Mouse (Mus musculus): ENCODE data around the gene Mchr1. TPM values are rescaled to one million over a fixed set of nuclear protein-coding genes. Genes with fewer than 3 reads are reported as not detected.

Gene Mchr1
- not detected for total RNA-seq (2023)

DNA sequence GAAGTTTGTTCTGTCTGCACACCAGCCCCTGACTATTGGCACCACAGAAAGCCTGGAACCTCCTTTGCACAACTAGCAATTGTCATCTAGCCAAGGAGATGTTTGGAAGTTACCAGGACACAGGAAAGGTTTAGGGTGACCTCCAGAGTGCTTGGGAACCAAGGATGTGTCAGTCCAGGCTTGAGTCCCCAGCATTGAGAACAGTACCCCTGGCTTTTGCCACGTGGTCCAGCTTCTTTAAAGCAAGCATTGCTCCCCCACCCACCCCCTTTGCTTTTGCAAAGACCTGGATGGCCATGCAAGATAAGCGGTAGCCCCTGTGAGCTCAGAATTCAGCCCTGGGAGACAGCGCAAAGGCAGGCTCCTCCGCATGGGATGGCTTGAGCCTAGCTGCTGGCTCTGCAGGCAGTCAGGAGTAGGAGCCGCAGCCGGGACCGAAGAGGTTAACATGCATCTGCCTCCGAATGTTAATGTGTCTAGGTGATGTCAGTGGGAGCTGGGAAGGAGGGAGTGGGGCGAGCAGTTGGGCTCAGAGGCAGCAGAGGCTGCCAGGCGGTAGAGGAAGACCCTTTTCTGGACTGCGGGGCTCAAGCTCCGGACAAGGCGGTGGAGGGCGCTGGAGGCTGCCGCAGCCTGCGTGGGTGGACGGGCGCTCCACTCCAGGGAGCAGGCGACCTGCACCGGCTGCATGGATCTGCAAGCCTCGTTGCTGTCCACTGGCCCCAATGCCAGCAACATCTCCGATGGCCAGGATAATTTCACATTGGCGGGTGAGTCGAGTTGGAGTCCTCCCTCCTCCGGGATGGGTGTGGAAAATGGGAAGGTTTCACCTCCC lies at the start of gene Mchr1:
Mchr1 (plus strand) TSS at position 414 of the 835 bp plus-strand sequence.

DNA sequence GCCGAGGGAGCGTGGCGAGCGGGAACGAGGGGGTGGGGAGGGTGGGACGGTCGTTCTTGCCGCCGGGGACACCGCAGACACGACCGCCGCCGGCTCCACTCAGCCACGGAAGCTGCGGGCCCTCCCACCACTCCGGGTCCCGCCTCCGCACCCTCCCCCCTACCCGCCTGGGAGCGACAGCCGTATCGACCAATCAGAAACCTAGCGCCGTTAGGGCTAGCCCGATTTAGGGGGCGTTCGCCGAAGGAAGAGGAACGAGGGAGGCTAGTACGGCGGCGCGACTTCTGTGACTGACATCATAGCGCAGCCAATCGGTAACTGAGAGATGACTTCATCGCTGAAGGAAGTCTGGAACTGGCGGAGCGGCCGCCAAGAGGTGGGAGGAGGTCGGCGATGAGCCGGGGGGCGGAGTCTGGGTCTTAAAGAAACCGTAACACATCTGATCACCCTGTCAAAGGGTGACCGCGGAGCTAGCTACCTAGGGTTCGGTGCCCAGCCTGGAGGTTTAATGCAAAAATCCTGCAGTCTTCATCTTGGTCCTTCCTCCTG lies 44.6 kb upstream of the Mchr1 start, which contains the start of gene Mrtfa:
Mrtfa (minus strand) TSS at position 128 of the 549 bp plus-strand sequence.

Other genes starting within 250 kb of the Mchr1 start
- 100 to 1,000 TPM; 178 to 194 TPM for gene Mrtfa, start 44.7 kb upstream of the Mchr1 start, total RNA-seq (2023)
- 10 to 100 TPM; 32.9 to 33.0 TPM for gene Slc25a17, start 125.3 kb downstream of the Mchr1 start, total RNA-seq (2023)
- 10 to 100 TPM; 86.6 to 93.7 TPM for gene St13, start 164.6 kb downstream of the Mchr1 start, total RNA-seq (2023)
- gene Xpnpep3, start 164.6 kb downstream of the Mchr1 start, total RNA-seq (2023): 10 to 100 TPM; 12.3 to 13.3 TPM
- not detected for gene Dnajb7, start 172.8 kb downstream of the Mchr1 start, total RNA-seq (2023)
- 10 to 100 TPM; 75.0 to 77.8 TPM for gene Rbx1, start 230.8 kb downstream of the Mchr1 start, total RNA-seq (2023)